14 mouse cellular contexts compared by ENCODE assay signal in genomic region chr5:15689659-15690213, GRCm38 (mm10). TPM values are rescaled to one million over a fixed set of nuclear protein-coding genes. Genes with fewer than 3 reads are reported as not detected.
DNase-seq lines count a peak whose midpoint lies in the region; ATAC-seq and TF ChIP-seq lines count a peak whose summit lies in the region.
"Not testable (repeated sequence)": the region's sequence is repeated elsewhere in the genome, so short reads cannot be mapped to it uniquely, and the experiment has no call there.
"Had no signal": no experiment of that assay in that cellular context is flagged by ENCODE, and none has a peak within 500 bp of the region (broad histone marks: within the 10 kb centered on the region; RNA-seq: fewer than 3 reads in every experiment).

No protein-coding gene starts in this region.

- not testable (repeated sequence) for H3K9me3 ChIP-seq in G1E (replicated peaks); embryonic facial prominence, embryonic 15.5 days (replicated peaks); liver, embryonic 11.5 days (ENCODE audit: control insufficient read depth, low read length); lung, embryonic 16.5 days (ENCODE audit: control insufficient read depth, low read length); neural tube, embryonic 11.5 days (ENCODE audit: control insufficient read depth, low read length)
- H3K9me3 ChIP-seq in heart, embryonic 12.5 days (replicated peaks), result peaks cover 18% of the 10 kb centered on the region
- peaks cover 25% of the 10 kb centered on the region for H3K9me3 ChIP-seq in hindbrain, embryonic 14.5 days (ENCODE audit: control insufficient read depth, low read length)
- peaks cover 12% of the 10 kb centered on the region for H3K9me3 ChIP-seq in kidney, embryonic 14.5 days (ENCODE audit: control insufficient read depth, low read length)

- not testable (repeated sequence) for H3K4me3 ChIP-seq in G1E (ENCODE audit: low read depth, low read length); embryonic facial prominence, embryonic 15.5 days (replicated peaks); heart, embryonic 12.5 days; hindbrain, embryonic 14.5 days (replicated peaks; ENCODE audit: low read length); kidney, embryonic 14.5 days (ENCODE audit: low read length); liver, embryonic 11.5 days (ENCODE audit: low read depth, low read length); lung, embryonic 16.5 days (ENCODE audit: low read length); neural tube, embryonic 11.5 days (ENCODE audit: low read depth, low read length)

- 70% methylated on average over 6 of the region's 6 CpGs for WGBS in embryonic facial prominence, embryonic 15.5 days
- WGBS in heart, embryonic 12.5 days, result 62% methylated on average over 6 of the region's 6 CpGs
- 82% methylated on average over 6 of the region's 6 CpGs for WGBS in hindbrain, embryonic 14.5 days
- 77% methylated on average over 6 of the region's 6 CpGs for WGBS in kidney, embryonic 14.5 days
- 64% methylated on average over 6 of the region's 6 CpGs for WGBS in liver, embryonic 11.5 days
- WGBS in lung, embryonic 16.5 days, result 60% methylated on average over 6 of the region's 6 CpGs
- WGBS in neural tube, embryonic 11.5 days, result 77% methylated on average over 6 of the region's 6 CpGs

- not testable (repeated sequence) for DNase-seq in G1E (ENCODE audit: low spot score); liver, embryonic 11.5 days (ENCODE audit: low spot score)
- peak; percentile 24 for DNase-seq in hindbrain, embryonic 14.5 days (ENCODE audit: low spot score)
- peak; percentile 9 for DNase-seq in neural tube, embryonic 11.5 days (ENCODE audit: low spot score)

- not testable (repeated sequence) for TF ChIP-seq CTCF in G1E (IDR thresholded peaks at IDR 0.05; ENCODE audit: low read depth, low read length)

- not testable (repeated sequence) for H3K4me1 ChIP-seq in G1E (ENCODE audit: insufficient read depth, low read depth, low read length); embryonic facial prominence, embryonic 15.5 days; heart, embryonic 12.5 days (replicated peaks); hindbrain, embryonic 14.5 days (replicated peaks; ENCODE audit: control insufficient read depth, insufficient read depth, low read length); kidney, embryonic 14.5 days (ENCODE audit: control insufficient read depth, insufficient read depth, low read length); liver, embryonic 11.5 days (replicated peaks; ENCODE audit: control insufficient read depth, insufficient read depth, low read length); lung, embryonic 16.5 days (replicated peaks; ENCODE audit: control insufficient read depth, insufficient read depth, low read length); neural tube, embryonic 11.5 days (ENCODE audit: control insufficient read depth, insufficient read depth, low read length)

- H3K36me3 ChIP-seq in G1E (replicated peaks); embryonic facial prominence, embryonic 15.5 days; heart, embryonic 12.5 days; hindbrain, embryonic 14.5 days (replicated peaks; ENCODE audit: control insufficient read depth, insufficient read depth); kidney, embryonic 14.5 days (ENCODE audit: control insufficient read depth, insufficient read depth, low read length); liver, embryonic 11.5 days (ENCODE audit: control insufficient read depth, insufficient read depth, low read length); lung, embryonic 16.5 days (ENCODE audit: control insufficient read depth, insufficient read depth, low read length); neural tube, embryonic 11.5 days (ENCODE audit: control insufficient read depth, insufficient read depth, low read length): not testable (repeated sequence)

- not testable (repeated sequence) for H3K27me3 ChIP-seq in G1E (ENCODE audit: insufficient read depth, low read length); embryonic facial prominence, embryonic 15.5 days; heart, embryonic 12.5 days (replicated peaks); hindbrain, embryonic 14.5 days (ENCODE audit: control insufficient read depth, insufficient read depth, low read length); kidney, embryonic 14.5 days (ENCODE audit: control insufficient read depth, insufficient read depth, low read length); liver, embryonic 11.5 days (replicated peaks; ENCODE audit: control insufficient read depth, insufficient read depth, low read length); lung, embryonic 16.5 days (ENCODE audit: control insufficient read depth, insufficient read depth, low read depth, low read length); neural tube, embryonic 11.5 days (ENCODE audit: control insufficient read depth, insufficient read depth, low read length)

- H3K4me2 ChIP-seq in embryonic facial prominence, embryonic 15.5 days (replicated peaks); heart, embryonic 12.5 days; hindbrain, embryonic 14.5 days (replicated peaks); kidney, embryonic 14.5 days (replicated peaks; ENCODE audit: low read depth, low read length); liver, embryonic 11.5 days; lung, embryonic 16.5 days (ENCODE audit: low read depth, low read length); neural tube, embryonic 11.5 days (ENCODE audit: low read depth): not testable (repeated sequence)

- not testable (repeated sequence) for H3K9ac ChIP-seq in embryonic facial prominence, embryonic 15.5 days; heart, embryonic 12.5 days; hindbrain, embryonic 14.5 days; kidney, embryonic 14.5 days (ENCODE audit: low read depth, low read length); liver, embryonic 11.5 days (ENCODE audit: low read depth, low read length); lung, embryonic 16.5 days (ENCODE audit: low read length); neural tube, embryonic 11.5 days (ENCODE audit: low read length)

- peak; percentile 8; the same call in 1 of the 2 replicates for ATAC-seq in G1E (ENCODE audit: extremely low read depth, insufficient number of reproducible peaks, low FRiP score, poor library complexity, severe bottlenecking)
- peak; percentile 84 for ATAC-seq in embryonic facial prominence, embryonic 15.5 days (ENCODE audit: insufficient number of reproducible peaks, low FRiP score, low TSS enrichment, low read depth)
- peak; percentile 88 for ATAC-seq in heart, embryonic 12.5 days (ENCODE audit: insufficient number of reproducible peaks, low FRiP score)
- peak; percentile 84 for ATAC-seq in hindbrain, embryonic 14.5 days (ENCODE audit: low FRiP score)
- ATAC-seq in kidney, embryonic 14.5 days (ENCODE audit: low FRiP score, low TSS enrichment), result peak; percentile 92
- peak; percentile 81 for ATAC-seq in liver, embryonic 11.5 days (replicated peaks; ENCODE audit: low FRiP score)
- ATAC-seq in lung, embryonic 16.5 days (ENCODE audit: low read depth), result peak; percentile 77
- ATAC-seq in neural tube, embryonic 11.5 days (ENCODE audit: insufficient read depth, low FRiP score, low TSS enrichment), result peak; percentile 86

- not testable (repeated sequence) for H3K27ac ChIP-seq in embryonic facial prominence, embryonic 15.5 days (replicated peaks); heart, embryonic 12.5 days (ENCODE audit: poor library complexity, severe bottlenecking); hindbrain, embryonic 14.5 days; kidney, embryonic 14.5 days (ENCODE audit: low read depth, low read length); liver, embryonic 11.5 days (ENCODE audit: low read depth, low read length); lung, embryonic 16.5 days (ENCODE audit: low read length); neural tube, embryonic 11.5 days (ENCODE audit: low read depth, low read length)

RNA-seq across cellular contexts. Expression of gene Speer4c, which starts 24.3 kb away (rescaled TPM):
- total RNA-seq in G1E (2014; fragmentation: Nextera tagmentation) (not detected in 2 replicates), G1E (2017) (0.27 TPM in 1 of 2 replicates, not detected in the other)
- polyA plus RNA-seq in G1E (2012), result not detected in 2 replicates
- 0.16 and 0.17 TPM in 2 replicates for polyA plus RNA-seq in embryonic facial prominence, embryonic 15.5 days (2015; fragmentation: Nextera tagmentation; extraction: Ambion mirVana)
- not detected in 2 replicates for polyA plus RNA-seq in heart, embryonic 12.5 days (2016; fragmentation: Nextera tagmentation; extraction: Ambion mirVana)
- not detected in 2 replicates for polyA plus RNA-seq in hindbrain, embryonic 14.5 days (2014; fragmentation: Nextera tagmentation; extraction: Ambion mirVana)
- polyA plus RNA-seq in kidney, embryonic 14.5 days (2014; fragmentation: Nextera tagmentation; extraction: Ambion mirVana), result not detected in 2 replicates
- polyA plus RNA-seq in liver, embryonic 11.5 days (2014; fragmentation: Nextera tagmentation; extraction: Ambion mirVana), result not detected in 2 replicates
- polyA plus RNA-seq in lung, embryonic 16.5 days (2015; fragmentation: Nextera tagmentation; extraction: Ambion mirVana), result not detected in 2 replicates
- polyA plus RNA-seq in neural tube, embryonic 11.5 days (2014; fragmentation: Nextera tagmentation; extraction: Ambion mirVana), result not detected in 2 replicates
- total RNA-seq: adrenal gland, postnatal 25 days; gastrocnemius, postnatal 4 days; heart, postnatal 10 days; layer of hippocampus, postnatal 14 days; left cerebral cortex, postnatal 14 days had no signal
- polyA plus RNA-seq: urinary bladder, adult 2 months had no signal

RNA-seq across cellular contexts. Expression of gene 4930572O03Rik, which starts 32.9 kb away (rescaled TPM):
- total RNA-seq in G1E (2014; fragmentation: Nextera tagmentation) (not detected in 2 replicates), G1E (2017) (not detected in 2 replicates)
- polyA plus RNA-seq in G1E (2012), result not detected in 2 replicates
- polyA plus RNA-seq in embryonic facial prominence, embryonic 15.5 days (2015; fragmentation: Nextera tagmentation; extraction: Ambion mirVana), result not detected in 2 replicates
- not detected in 2 replicates for polyA plus RNA-seq in heart, embryonic 12.5 days (2016; fragmentation: Nextera tagmentation; extraction: Ambion mirVana)
- polyA plus RNA-seq in hindbrain, embryonic 14.5 days (2014; fragmentation: Nextera tagmentation; extraction: Ambion mirVana), result not detected in 2 replicates
- not detected in 2 replicates for polyA plus RNA-seq in kidney, embryonic 14.5 days (2014; fragmentation: Nextera tagmentation; extraction: Ambion mirVana)
- polyA plus RNA-seq in liver, embryonic 11.5 days (2014; fragmentation: Nextera tagmentation; extraction: Ambion mirVana), result not detected in 2 replicates
- polyA plus RNA-seq in lung, embryonic 16.5 days (2015; fragmentation: Nextera tagmentation; extraction: Ambion mirVana), result not detected in 2 replicates
- polyA plus RNA-seq in neural tube, embryonic 11.5 days (2014; fragmentation: Nextera tagmentation; extraction: Ambion mirVana), result not detected in 2 replicates
- total RNA-seq: adrenal gland, postnatal 25 days; gastrocnemius, postnatal 4 days; heart, postnatal 10 days; layer of hippocampus, postnatal 14 days; left cerebral cortex, postnatal 14 days had no signal
- polyA plus RNA-seq: urinary bladder, adult 2 months had no signal

Comparison
In these comparisons a context has a peak if more than half of its experiments do, and no peak if none do; other contexts are left out.
1. ATAC-seq: peak in every context shown above with its lines; median percentile 92 in kidney, embryonic 14.5 days; 88 in heart, embryonic 12.5 days; 86 in neural tube, embryonic 11.5 days; 84 in embryonic facial prominence, embryonic 15.5 days; 84 in hindbrain, embryonic 14.5 days; 81 in liver, embryonic 11.5 days; 77 in lung, embryonic 16.5 days; 8 in G1E.